Mouse (Mus musculus) midbrain, postnatal 0 days (tissue): ENCODE measurements around the gene Actn1. TPM values are rescaled to one million over a fixed set of nuclear protein-coding genes. Genes with fewer than 3 reads are reported as not detected.

ENCODE experiments used
- ATAC-seq: fragments of 200-750 bp; cut with Nextera tagmentation; 2 replicates; pipeline ENCODE4 v1.8.0; 2017; ENCODE audit warnings: moderate number of reproducible peaks, mild to moderate bottlenecking, moderate TSS enrichment, moderate library complexity; ENCODE audit not compliant: low FRiP score
- DNase-seq: peaks from one replicate; pipeline ENCODE4 v3.0.0-alpha.2; 2015; ENCODE audit warnings: low spot score
- H3K27ac ChIP-seq: fragments of 300-500 bp; sonication (generic); 2 replicates; pipeline ENCODE4 v1.5.1; 2014; ENCODE audit warnings: low read depth, mild to moderate bottlenecking, low read length, mixed read lengths
- H3K27me3 ChIP-seq: fragments of 300-500 bp; sonication (generic); 2 replicates; pipeline ENCODE4 v1.6.1; 2014; ENCODE audit warnings: low read length, control low read depth, mixed read lengths; ENCODE audit not compliant: insufficient read depth
- H3K36me3 ChIP-seq: fragments of 300-500 bp; sonication (generic); 2 replicates; pipeline ENCODE4 v1.6.1; 2014; ENCODE audit warnings: low read length, control low read depth, mixed read lengths; ENCODE audit not compliant: insufficient read depth
- H3K4me1 ChIP-seq: fragments of 300-500 bp; sonication (generic); 2 replicates; pipeline ENCODE4 v1.6.1; 2014; ENCODE audit warnings: mild to moderate bottlenecking, control low read depth, antibody characterized with exemption, low read length, mixed read lengths; ENCODE audit not compliant: insufficient read depth
- H3K4me2 ChIP-seq: fragments of 300-500 bp; sonication (generic); 2 replicates; pipeline ENCODE4 v1.6.1; 2014; ENCODE audit warnings: low read depth, mild to moderate bottlenecking, low read length, mixed read lengths; ENCODE audit not compliant: poor library complexity, severe bottlenecking
- H3K4me3 ChIP-seq: fragments of 300-500 bp; sonication (generic); 2 replicates; pipeline ENCODE4 v1.5.1; 2014; ENCODE audit warnings: low read depth, mild to moderate bottlenecking, low read length, moderate library complexity
- H3K9ac ChIP-seq: fragments of 300-500 bp; sonication (generic); replicated peaks from 2 replicates; pipeline ENCODE4 v1.6.1; 2014; ENCODE audit warnings: mild to moderate bottlenecking, low read length, moderate library complexity, mixed read lengths; ENCODE audit not compliant: poor library complexity, severe bottlenecking
- H3K9me3 ChIP-seq: fragments of 300-500 bp; sonication (generic); 2 replicates; pipeline ENCODE4 v1.6.1; 2016; ENCODE audit warnings: low read length, control low read depth
- CTCF ChIP-seq: IDR thresholded peaks from 2 replicates; pipeline ENCODE4 v1.5.1; 2016; ENCODE audit warnings: antibody characterized with exemption, mild to moderate bottlenecking
- WGBS: fragments of 180-500 bp; shearing (Covaris S2); extraction: QIAGEN DNeasy Blood & Tissue Kit; methylation state at CpG from one replicate; pipeline ENCODE4 v1.1.7; 2014; 5-methylcytosine and 5-hydroxymethylcytosine counted together
- polyA plus RNA-seq: library from polyadenylated mRNA; unstranded; fragments of >200 nt; fragmentation: Nextera tagmentation; extraction: Ambion mirVana; gene quantifications from 2 replicates; pipeline ENCODE4 v1.2.1, GENCODE M21; 2015
- total RNA-seq: library from RNA; depleted of rRNA; stranded (reverse); fragments of >200 nt; gene quantifications from 2 replicates; pipeline ENCODE4 v1.2.3, GENCODE M21; 2014

Actn1 gene
- total and polyA plus RNA-seq, 2 experiments from 2014 or later = 7.4 to 18.0 TPM

DNA sequence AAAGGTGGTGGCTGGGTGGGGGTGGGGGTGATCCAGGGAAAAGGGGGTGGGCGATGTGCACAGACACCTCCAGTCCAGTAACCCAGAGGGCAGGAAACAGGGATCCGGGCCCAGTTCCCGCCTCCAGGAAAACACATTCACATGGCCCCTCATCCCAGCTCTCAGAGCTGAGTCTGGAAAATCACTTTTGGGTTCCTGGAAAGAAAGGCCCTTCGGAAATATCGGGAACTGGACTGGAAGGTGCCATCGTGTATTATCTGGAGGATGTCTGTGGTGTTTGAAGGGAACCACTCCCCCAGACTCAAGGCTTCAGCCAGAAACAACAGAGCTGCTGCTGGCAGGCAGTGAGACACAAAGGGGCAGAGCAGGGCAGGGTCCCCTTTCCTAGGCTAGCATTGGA is 10.6 kb downstream of the Actn1 start:
- Histone ChIP-seq H3K36me3 (no peaks in the 10 kb centered on the region), H3K9me3 (no peaks in the 10 kb centered on the region), H3K4me2 (no peak overlapping the region), H3K27me3 (no peaks in the 10 kb centered on the region), H3K4me3 (no peak overlapping the region), H3K27ac (no peak overlapping the region), H3K4me1 (no peaks in the 10 kb centered on the region), H3K9ac (no peak overlapping the region)
- no peak for TF ChIP-seq CTCF
- WGBS = 66% methylated on average over 6 of the region's 6 CpGs
- no peak for DNase-seq
- no peak for ATAC-seq

DNA sequence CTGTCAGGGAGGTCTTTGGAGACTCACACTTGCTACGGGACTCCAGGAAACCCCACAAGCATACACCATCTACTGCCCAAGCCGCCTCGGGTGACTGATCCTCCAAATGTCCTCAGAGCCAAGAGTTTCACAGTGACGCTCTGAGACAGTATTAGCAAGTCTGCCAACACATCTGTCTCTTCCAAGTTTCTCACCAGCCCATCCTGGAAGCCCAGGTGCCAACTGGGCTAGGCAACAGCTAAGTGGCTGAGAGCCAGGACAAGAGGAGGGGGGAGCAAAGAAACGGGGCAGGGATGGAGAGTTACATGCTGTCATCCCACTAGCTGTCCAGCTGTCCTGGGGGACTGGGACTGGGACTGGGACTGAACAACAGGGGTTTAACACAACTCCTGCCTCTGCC is 13.1 kb downstream of the Actn1 start:
- no peak overlapping the region for H3K9ac ChIP-seq
- TF ChIP-seq CTCF = no peak
- H3K27me3 ChIP-seq = no peaks in the 10 kb centered on the region
- H3K27ac ChIP-seq = no peak overlapping the region
- WGBS = 67% methylated on average over 5 of the region's 5 CpGs
- no peak overlapping the region for H3K4me2 ChIP-seq
- H3K9me3 ChIP-seq = no peaks in the 10 kb centered on the region
- DNase-seq = peak; percentile 32
- H3K4me3 ChIP-seq = no peak overlapping the region
- H3K36me3 ChIP-seq = no peaks in the 10 kb centered on the region
- no peak for ATAC-seq
- no peaks in the 10 kb centered on the region for H3K4me1 ChIP-seq

- H3K9ac ChIP-seq = no peak overlapping the region
- no peak overlapping the region for H3K27ac ChIP-seq
- ATAC-seq = no peak
- H3K9me3 ChIP-seq = no peaks in the 10 kb centered on the region
- 71% methylated on average over 2 of the region's 2 CpGs for WGBS
- H3K36me3 ChIP-seq = no peaks in the 10 kb centered on the region
- no peaks in the 10 kb centered on the region for H3K27me3 ChIP-seq
- no peak for DNase-seq
- no peak for TF ChIP-seq CTCF
- no peak overlapping the region for H3K4me3 ChIP-seq
- H3K4me1 ChIP-seq = no peaks in the 10 kb centered on the region
- no peak overlapping the region for H3K4me2 ChIP-seq
These were observed 13.7 kb downstream of the Actn1 start for GRCm38 (mm10) chr12:80246505-80246904.

- ATAC-seq = no peak
- no peaks in the 10 kb centered on the region for H3K36me3 ChIP-seq
- H3K4me3 ChIP-seq = no peak overlapping the region
- WGBS = 100% methylated on average over 1 of the region's 1 CpGs
- TF ChIP-seq CTCF = no peak
- DNase-seq = no peak
- no peaks in the 10 kb centered on the region for H3K9me3 ChIP-seq
- H3K4me1 ChIP-seq = peaks cover 1% of the 10 kb centered on the region; the same call in 1 of the 2 replicates
- no peak overlapping the region for H3K4me2 ChIP-seq
- H3K9ac ChIP-seq = no peak overlapping the region
- no peak overlapping the region for H3K27ac ChIP-seq
- H3K27me3 ChIP-seq = no peaks in the 10 kb centered on the region
These were observed 15.4 kb downstream of the Actn1 start for GRCm38 (mm10) chr12:80244755-80245154.

DNA sequence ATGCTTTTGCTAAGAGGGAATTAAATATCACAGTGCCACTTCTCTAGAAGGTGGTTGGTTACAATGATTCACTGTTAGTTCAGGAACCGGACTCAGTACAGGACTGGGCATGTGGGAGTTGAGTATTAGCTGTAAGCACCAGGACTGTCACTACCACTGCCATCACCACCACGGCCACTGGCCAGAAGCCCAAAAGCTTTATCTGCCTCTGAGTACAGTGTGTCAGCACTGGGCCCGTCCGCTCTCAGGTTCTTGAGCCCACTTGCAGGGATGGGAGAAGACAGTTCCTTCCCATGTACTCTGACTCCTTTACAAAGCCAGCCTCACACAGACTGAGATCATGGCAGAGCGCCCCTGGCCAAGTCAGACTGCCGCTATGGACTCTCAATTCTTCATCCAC is 16.0 kb downstream of the Actn1 start:
- no peak overlapping the region for H3K4me2 ChIP-seq
- no peak for ATAC-seq
- no peak for DNase-seq
- no peaks in the 10 kb centered on the region for H3K36me3 ChIP-seq
- peaks cover 6% of the 10 kb centered on the region; the same call in 1 of the 2 replicates for H3K4me1 ChIP-seq
- no peak for TF ChIP-seq CTCF
- no peak overlapping the region for H3K27ac ChIP-seq
- WGBS = 95% methylated on average over 6 of the region's 6 CpGs
- no peak overlapping the region for H3K9ac ChIP-seq
- H3K9me3 ChIP-seq = no peaks in the 10 kb centered on the region
- H3K27me3 ChIP-seq = no peaks in the 10 kb centered on the region
- H3K4me3 ChIP-seq = no peak overlapping the region

DNA sequence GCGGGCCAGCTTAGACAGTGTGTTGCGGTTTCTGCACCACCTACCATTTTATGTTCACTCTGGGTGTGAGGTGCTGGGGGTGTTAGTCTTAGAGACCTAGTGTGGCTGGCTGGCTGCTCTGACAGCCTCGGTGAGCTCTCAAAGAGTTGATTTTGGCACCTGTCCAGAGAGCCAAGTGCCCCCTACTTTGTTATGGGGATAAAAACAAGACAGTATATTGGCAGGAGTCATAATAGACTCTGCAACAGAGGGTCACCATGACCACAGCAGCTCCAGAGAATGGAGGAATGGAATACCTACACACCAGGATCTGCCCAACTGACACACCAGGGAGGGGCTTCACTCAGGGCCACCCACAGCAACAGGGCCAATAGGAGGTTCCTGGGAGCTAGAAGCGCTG is 16.8 kb downstream of the Actn1 start:
- TF ChIP-seq CTCF = no peak
- 81% methylated on average over 4 of the region's 4 CpGs for WGBS
- Histone ChIP-seq H3K4me2 (no peak overlapping the region), H3K4me1 (peaks cover 9% of the 10 kb centered on the region; the same call in 1 of the 2 replicates), H3K4me3 (no peak overlapping the region), H3K9ac (no peak overlapping the region), H3K27me3 (no peaks in the 10 kb centered on the region), H3K9me3 (no peaks in the 10 kb centered on the region), H3K36me3 (no peaks in the 10 kb centered on the region), H3K27ac (no peak overlapping the region)
- ATAC-seq (no peak), DNase-seq (no peak)
